Mouse (Mus musculus) frontal cortex, postnatal 36 days (tissue): ENCODE measurements around the gene Sgca.

ENCODE experiments used
- DNase-seq, 2 experiments: peaks; one replicate each; pipeline ENCODE4 v3.0.0; 2022; ENCODE audit warnings: low spot score in 2 of 2

The Sgca gene

GRCm38 (mm10) chr11:94913302-94914090 lies 62.6 kb downstream of the Sgca start:
- DNase-seq = no peak
